Mouse (Mus musculus) gonadal fat pad, adult 2 months (tissue): Measurements from ENCODE around the gene Tpbgl. TPM values are rescaled to one million over a fixed set of nuclear protein-coding genes. Genes with fewer than 3 reads are reported as not detected.

Experiments used
- DNase-seq: peaks from one replicate; pipeline ENCODE4 v3.0.0-alpha.2; 2012; ENCODE audit warnings: low read depth
- polyA plus RNA-seq: library from polyadenylated mRNA; depleted of rRNA; stranded (reverse); fragments of >200 nt; gene quantifications from 2 replicates; pipeline ENCODE4 v1.2.3, GENCODE M21; 2012

Gene Tpbgl
- polyA plus RNA-seq, 1 experiment, result 3.2 TPM

DNA sequence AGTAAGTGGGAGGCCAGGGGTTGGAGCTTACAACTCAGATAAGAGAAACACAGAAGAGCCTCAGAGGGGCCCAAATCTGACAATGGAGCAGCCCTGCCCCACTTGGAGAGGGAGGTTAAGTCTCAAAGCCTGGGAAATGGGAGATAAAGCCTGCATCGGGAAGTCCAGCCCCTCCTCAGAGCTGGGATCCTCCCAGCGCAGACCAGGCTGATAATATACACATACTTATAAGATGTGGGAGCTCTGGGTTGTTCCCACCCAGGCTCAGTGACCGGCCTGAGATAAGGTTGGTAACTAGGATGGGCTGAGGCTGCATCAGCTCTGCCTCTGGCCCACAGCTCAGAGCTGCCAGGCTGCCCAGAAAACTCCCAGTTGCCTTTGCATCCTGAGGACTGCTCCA, 15.2 kb upstream of the Tpbgl start:
- DNase-seq, result no peak

GRCm38 (mm10) chr7:99641245-99641644, 14.3 kb upstream of the Tpbgl start:
- no peak for DNase-seq

- no peak for DNase-seq
These were observed 7.2 kb upstream of the Tpbgl start for GRCm38 (mm10) chr7:99633966-99634665.

DNA sequence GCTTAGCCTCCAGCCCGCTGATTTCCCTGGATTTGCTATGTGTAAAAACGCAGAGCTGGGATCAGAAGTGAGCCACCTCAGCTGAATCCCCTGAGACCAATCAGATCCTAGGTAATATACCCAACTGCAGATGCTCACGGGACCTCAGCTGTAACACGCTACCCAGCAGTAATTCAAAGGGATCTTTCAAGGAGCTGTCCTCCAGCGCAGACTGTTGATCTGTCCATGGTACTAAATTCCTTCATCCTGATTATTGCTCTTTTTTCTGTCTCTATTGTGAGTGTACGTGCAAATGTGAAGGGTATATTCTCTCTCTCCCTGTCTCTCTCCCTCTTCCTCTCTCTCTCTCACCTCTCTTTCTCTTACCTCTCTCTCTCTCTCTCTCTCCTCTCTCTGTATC, 5.4 kb upstream of the Tpbgl start:
- no peak for DNase-seq

DNA sequence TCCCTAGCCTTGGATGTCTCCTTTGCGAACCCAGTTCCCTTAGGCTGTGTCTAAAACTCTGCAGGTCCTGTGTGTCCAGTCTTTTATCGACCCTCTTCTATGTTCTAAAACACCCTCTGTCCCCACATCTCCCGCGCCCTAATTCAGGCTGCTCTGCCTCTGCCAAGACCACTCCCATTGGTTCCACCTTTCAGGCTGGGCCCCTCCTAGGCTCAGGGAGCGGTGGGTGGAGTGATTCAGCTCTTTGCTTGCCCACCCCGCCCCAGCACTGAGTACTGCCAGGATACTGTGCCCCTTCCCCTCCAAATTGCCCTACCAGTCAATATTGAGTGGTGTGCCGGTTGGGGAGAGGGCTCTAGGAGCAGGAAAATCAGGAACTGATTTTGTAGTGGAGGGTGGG, 463 bp upstream of the Tpbgl start:
- no peak for DNase-seq

- no peak for DNase-seq
These were observed 1.1 kb downstream of the Tpbgl start for GRCm38 (mm10) chr7:99625722-99626375.

- DNase-seq, result no peak
These were observed 8.0 kb downstream of the Tpbgl start for GRCm38 (mm10) chr7:99618860-99619259.

- no peak for DNase-seq
These were observed 8.6 kb downstream of the Tpbgl start for GRCm38 (mm10) chr7:99618264-99618663.

DNA sequence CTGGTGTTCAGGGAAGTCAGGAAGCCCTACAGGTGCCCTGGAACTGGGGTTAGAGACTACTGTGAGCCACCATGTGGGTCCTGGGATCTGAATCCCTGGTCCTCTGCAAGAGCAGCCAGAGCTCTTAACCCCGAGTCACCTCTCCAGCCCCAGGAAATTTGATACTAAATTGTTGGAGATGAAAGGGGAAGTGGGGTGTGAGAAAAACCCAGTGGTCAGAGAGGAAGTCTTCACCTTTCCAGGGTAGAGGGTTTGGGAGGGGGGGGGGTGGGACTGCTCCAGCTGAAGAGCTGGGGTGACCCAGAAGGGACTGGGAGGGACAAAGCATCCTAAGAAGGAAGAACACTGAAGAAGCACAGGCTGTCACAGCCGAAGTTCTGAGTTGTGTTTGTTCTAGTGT, 19.3 kb downstream of the Tpbgl start:
- DNase-seq, result no peak

DNA sequence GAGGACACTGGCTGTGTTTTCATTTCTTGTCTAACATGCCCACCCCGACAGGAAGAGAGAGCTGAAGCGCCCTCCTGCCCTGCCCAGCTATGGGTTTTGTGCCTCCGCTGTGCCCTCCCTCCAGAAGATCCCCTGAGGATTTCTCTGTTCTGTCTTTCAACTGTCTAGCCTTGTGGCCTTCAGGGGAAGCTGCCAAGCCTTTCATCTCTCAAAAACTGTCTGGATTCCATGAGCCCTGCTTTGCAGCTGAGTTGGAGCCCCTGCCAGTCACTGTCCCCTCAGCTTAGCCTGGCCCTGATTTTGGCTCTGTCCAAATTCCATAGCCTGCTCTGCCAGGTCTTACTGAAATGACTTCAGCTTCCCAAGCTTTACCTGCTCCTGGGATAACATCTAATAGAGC, 20.1 kb downstream of the Tpbgl start:
- no peak for DNase-seq

DNA sequence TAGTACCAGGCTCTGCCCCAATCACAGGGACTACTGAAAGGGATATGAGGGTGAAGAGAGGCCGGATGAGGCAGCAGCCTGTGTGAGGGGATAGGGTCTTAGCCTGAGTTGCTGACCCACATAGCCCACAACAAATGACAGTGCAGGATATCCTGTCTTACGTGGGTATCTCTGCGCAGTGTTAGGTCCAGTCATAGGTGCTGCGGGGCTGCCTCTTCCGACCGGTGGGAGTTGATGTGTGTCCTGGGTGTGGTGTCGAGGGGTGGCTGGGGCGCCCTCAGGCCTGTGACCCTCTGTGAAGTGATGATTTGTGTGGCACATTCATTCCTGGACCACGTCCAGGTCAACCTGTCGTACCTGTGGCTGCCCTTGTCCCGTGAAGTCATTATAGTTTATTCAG, 20.6 kb downstream of the Tpbgl start:
- DNase-seq, result no peak

DNA sequence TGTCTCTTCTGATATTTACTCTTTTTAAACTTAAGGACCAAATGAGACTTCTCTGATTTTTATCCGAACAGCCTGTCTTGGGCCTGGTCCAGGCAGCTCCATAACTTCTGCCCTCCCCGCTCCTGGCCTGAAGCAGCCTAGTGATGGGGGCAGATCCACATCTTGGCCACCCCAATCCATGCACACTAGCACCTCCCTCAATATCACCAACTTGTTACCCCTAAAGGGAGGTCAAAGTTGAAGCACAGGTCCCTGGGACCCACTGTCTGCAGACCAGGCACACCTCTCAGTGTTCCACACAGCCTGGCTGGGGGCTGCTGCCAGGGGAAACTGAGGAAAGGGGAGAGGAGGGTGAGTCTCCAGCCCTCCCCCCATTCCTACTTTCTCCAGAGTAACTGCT, 21.8 kb downstream of the Tpbgl start:
- no peak for DNase-seq

- no peak for DNase-seq
These were observed 22.8 kb downstream of the Tpbgl start for GRCm38 (mm10) chr7:99603875-99604662.

DNA sequence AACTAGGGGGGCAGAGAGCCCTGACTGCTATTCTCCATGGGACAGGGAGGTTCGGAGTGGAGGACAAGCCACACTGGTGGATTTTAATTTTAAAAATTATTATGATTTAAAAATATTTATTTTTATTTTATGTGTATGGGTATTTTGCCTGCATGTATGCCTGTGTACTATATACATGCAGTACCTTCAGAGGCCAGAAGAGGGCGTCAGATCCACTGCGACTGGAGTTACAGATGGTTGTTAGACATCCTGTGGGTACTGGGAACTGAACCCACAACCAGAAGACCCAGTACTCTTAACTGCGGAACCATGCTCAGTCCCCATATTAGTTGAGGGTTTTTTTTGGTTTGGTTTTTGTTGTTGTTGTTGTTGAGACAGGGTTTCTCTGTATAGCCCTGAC, 28.2 kb downstream of the Tpbgl start:
- DNase-seq, result no peak

DNA sequence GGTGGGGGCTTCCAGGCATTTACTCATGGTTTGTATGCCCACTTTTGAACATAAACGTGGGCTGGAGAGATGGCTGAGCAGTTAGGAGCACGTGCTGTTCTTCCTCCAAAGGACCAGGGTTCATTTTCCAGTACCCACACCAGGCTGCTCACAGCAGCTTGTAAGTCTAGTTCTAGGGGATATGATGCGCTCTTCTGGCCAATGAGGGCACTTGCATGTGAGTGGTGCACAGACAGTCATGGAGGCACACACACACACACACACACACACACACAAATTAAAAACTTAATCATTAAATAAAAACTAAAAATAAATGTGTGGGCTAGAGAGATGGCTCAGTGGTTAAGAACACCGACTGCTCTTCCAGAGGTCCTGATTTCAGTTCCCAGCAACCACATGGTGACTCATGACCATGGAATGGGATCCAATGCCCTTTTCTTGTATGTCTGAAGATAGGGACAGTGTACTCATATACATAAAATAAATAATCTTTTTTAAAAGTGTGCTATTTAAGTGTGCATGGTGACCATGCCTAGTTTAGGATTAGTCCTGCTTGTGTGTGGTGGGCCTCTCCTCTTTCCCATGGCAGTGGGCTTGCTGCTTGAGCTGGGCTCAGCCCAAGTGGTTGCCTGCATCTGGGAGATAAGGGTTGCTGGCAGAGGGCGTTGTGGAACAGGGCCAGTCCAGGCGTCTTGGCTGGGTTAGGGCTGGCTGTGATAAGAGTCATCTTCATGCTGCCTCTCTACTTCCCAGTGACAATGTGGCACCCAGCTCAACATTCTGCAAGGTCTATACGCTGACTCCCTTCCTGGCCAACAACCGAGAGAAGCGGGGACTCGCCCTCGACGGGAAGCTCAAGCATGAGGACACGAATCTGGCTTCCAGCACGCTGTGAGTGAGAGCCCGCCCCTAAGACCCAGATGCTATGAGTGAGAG, 32.8 kb downstream of the Tpbgl start:
- no peak for DNase-seq

GRCm38 (mm10) chr7:99592669-99593068, 34.2 kb downstream of the Tpbgl start:
- no peak for DNase-seq

- no peak for DNase-seq
These were observed 36.3 kb downstream of the Tpbgl start for GRCm38 (mm10) chr7:99590646-99591045.

DNA sequence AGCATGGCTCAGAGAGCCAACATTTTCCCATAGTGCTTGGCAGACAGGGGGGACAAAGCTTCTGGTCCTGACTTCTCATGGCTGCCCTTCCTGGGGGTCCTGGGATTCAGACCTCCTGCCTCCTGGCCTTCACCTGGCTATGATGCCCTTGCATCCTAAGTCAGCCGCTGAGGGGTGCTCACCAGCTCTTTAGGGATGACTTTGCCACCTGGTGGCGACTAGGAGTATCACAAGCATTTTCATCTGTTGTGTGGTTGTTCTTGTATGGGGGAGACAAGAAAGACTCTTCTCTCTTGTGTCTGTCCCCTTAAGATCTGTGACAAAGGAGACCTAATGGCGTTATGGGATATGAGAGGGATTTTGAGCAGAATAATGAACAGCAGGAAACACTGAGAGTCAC, 36.8 kb downstream of the Tpbgl start:
- DNase-seq, result no peak

DNA sequence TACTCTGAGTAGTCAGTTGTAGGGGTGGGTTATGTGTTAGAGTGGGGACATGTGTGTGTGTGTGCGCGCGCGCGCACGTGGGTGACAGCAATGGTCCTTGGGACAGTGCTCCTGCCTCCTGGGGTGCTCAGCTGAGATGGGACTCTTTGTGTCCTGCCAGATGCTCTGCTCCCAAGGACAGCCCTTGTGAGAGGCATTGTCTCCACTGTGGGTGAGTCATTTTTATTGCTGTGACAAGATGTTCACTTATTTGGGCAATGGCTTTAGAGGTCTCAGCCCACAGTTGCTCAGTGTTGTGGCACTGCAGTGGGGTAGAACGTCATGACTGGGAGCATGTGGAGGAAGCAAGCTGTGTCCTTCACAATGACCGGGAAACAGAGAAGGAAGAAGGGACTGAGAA, 40.9 kb downstream of the Tpbgl start:
- DNase-seq, result no peak

DNA sequence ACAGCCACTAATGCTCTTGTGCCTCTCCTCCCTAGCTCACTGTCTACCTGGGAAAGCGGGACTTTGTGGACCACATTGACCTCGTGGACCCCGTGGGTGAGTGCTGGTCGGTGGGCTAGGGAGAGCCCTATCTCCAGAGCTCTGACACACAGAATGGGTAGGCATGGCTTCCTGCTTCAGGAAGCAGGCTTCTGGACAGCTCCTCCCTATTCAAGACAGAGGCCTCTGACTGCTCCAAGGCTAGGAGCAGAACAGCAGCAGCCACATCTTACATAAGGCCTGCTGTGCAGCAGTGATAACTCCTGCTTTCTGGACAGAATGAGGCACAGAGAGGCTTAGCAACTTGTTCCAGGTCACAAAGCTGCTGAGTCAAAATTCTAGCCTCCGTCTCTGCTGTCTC, 43.3 kb downstream of the Tpbgl start:
- DNase-seq, result no peak

- no peak for DNase-seq
These were observed 44.0 kb downstream of the Tpbgl start for GRCm38 (mm10) chr7:99582867-99583266.

DNA sequence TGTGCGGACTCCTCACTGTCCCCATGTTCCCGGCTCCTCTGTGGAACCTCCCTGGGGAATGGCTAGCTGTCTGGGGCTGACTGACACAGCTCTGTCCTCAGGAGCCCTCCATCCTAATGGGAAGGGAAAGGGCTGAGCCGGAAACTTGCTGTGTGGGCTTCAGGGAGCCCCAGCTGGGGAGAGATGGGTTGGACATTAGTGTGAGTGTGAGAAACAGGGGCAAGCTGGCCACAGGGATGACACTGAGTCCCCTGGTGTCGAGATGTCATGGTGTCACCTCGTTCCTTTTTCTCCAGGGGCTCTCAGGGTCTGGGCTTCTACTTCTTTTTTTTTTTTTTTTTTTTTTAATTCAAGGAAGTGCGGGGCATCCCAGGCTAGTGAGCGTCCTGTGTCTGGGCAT, 44.6 kb downstream of the Tpbgl start:
- no peak for DNase-seq
